Mouse (Mus musculus) thymus, adult 2 months (tissue): ENCODE data around the gene Grik1. TPM values are rescaled to one million over a fixed set of nuclear protein-coding genes. Genes with fewer than 3 reads are reported as not detected.

Source experiments
- DNase-seq: peaks from one replicate; pipeline ENCODE4 v3.0.0; 2021
- H3K27ac ChIP-seq: fragments of 200-500 bp; 2 replicates; pipeline ENCODE4 v1.5.1; 2012; ENCODE audit warnings: low read length, control low read depth; ENCODE audit not compliant: control insufficient read depth, insufficient read depth
- H3K27me3 ChIP-seq: fragments of 200-500 bp; 2 replicates; pipeline ENCODE4 v1.6.1; 2012; ENCODE audit warnings: mild to moderate bottlenecking, low read length, moderate library complexity, mixed read lengths; ENCODE audit not compliant: control insufficient read depth, insufficient read depth
- H3K36me3 ChIP-seq: fragments of 200-500 bp; 2 replicates; pipeline ENCODE4 v1.6.1; 2012; ENCODE audit warnings: mild to moderate bottlenecking, low read length, moderate library complexity; ENCODE audit not compliant: control insufficient read depth, insufficient read depth
- H3K4me1 ChIP-seq: fragments of 200-500 bp; replicated peaks from 2 replicates; pipeline ENCODE4 v1.6.1; 2012; ENCODE audit warnings: low read length; ENCODE audit not compliant: control insufficient read depth, insufficient read depth
- H3K4me3 ChIP-seq: fragments of 200-500 bp; 2 replicates; pipeline ENCODE4 v1.5.1; 2012; ENCODE audit warnings: mild to moderate bottlenecking, low read length, control low read depth, moderate library complexity; ENCODE audit not compliant: control insufficient read depth, insufficient read depth
- CTCF ChIP-seq: fragments of 200-500 bp; IDR thresholded peaks from 2 replicates; pipeline ENCODE4 v1.5.1; 2012; ENCODE audit warnings: mild to moderate bottlenecking, control low read depth, low read length, moderate library complexity, borderline replicate concordance; ENCODE audit not compliant: control insufficient read depth, poor library complexity, insufficient read depth; ENCODE audit errors: extremely low read depth
- POLR2A ChIP-seq: fragments of 200-500 bp; IDR thresholded peaks from 2 replicates; pipeline ENCODE4 v1.6.1; 2012; ENCODE audit warnings: mild to moderate bottlenecking, low read length, control low read depth, moderate library complexity; ENCODE audit not compliant: control insufficient read depth, poor library complexity, insufficient read depth; ENCODE audit errors: extremely low read depth
- WGBS: fragments of 180-500 bp; shearing (Covaris S2); methylation state at CpG from one replicate; pipeline ENCODE4 v1.1.7; 2018; 5-methylcytosine and 5-hydroxymethylcytosine counted together
- polyA plus RNA-seq: library from polyadenylated mRNA; depleted of rRNA; stranded (reverse); fragments of >200 nt; gene quantifications from 2 replicates; pipeline ENCODE4 v1.2.3, GENCODE M21; 2012

Grik1 gene
- polyA plus RNA-seq, 1 experiment: 0.04 TPM

DNA sequence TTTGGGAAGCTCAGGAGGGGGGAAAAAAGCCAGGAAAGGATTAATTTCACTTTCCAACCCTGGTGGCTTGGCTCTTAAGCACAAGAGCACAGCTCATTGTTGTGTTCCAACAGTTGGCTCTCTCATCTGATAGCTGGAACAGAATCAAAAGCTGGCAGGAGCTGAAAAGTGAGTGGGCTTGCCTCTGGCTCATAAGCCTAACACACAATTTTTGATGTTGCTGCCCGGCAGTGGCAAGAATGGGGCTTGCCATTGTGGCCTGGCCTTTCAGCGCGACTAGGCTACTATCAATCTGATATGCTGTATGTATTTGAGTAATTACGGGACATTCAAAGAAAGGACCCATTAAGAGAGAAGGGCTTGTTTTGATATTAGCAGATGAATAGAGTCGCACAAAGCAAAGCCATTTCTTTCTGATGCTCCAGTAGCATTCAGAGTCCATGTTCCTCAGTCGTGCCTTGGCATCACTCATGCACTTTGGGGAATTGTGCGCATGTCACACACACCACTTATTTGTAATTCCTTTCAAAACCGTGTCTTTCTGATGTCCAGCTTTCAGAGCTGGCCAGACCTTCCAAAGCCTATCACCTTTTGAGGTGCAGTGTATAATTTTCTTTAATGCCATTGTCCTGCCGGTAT, 115.9 kb downstream of the Grik1 start:
- 95% methylated on average over 9 of the region's 9 CpGs for WGBS

DNA sequence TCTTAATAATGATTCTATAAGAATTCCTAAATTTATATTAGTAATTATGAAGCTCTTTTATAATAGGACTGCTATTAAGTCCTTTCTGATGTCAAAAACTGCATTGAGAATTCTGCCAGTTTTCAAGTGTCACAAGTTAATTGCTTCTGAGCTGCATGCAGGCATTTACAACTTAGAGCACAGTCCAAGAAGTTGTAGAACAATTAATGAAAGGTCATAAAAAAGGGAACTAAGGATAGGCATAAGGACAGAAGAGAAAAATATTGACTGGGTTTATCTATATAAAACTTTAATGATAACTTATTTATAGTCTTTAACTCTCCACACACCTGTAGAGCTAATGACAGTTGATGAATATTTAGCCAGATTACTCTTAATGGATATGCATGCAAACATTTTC, 123.5 kb downstream of the Grik1 start:
- Histone ChIP-seq H3K4me3 (no peak overlapping the region), H3K27me3 (no peaks in the 10 kb centered on the region), H3K36me3 (no peaks in the 10 kb centered on the region), H3K27ac (no peak overlapping the region), H3K4me1 (no peaks in the 10 kb centered on the region)
- no peak for DNase-seq
- TF ChIP-seq POLR2A (no peak), CTCF (no peak)

More for the DNA sequence above, 115.9 kb downstream of the Grik1 start:
- no peak overlapping the region for H3K27ac ChIP-seq
- H3K4me3 ChIP-seq: no peak overlapping the region
- H3K36me3 ChIP-seq: no peaks in the 10 kb centered on the region
- no peaks in the 10 kb centered on the region for H3K4me1 ChIP-seq
- TF ChIP-seq POLR2A: no peak
- TF ChIP-seq CTCF: no peak
- H3K27me3 ChIP-seq: no peaks in the 10 kb centered on the region
- DNase-seq: no peak

DNA sequence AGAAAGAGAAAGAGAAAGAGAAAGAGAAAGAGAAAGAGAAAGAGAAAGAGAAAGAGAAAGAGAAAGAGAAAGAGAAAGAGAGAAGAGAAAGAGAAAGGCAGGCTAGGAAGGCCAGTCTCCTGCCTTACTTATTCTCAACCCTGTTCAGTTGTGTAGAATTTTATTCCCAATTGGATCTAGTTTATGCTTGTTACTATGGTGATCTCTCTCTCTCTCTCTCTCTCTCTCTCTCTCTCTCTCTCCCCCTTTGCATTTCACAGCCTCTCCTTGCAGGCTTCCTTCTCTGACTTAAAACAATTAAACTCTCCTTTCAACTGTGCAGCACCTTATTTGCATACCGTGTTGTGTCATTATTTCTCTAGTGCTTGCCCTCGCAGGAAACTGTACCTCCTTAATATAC, 147.5 kb downstream of the Grik1 start:
- H3K27me3 ChIP-seq: no peaks in the 10 kb centered on the region
- no peak for DNase-seq
- H3K27ac ChIP-seq: no peak overlapping the region
- TF ChIP-seq POLR2A (no peak), CTCF (no peak)
- no peak overlapping the region for H3K4me3 ChIP-seq
- no peaks in the 10 kb centered on the region for H3K36me3 ChIP-seq
- no peaks in the 10 kb centered on the region for H3K4me1 ChIP-seq
- whole genome bisulfite sequencing: 70% methylated on average over 2 of the region's 2 CpGs

DNA sequence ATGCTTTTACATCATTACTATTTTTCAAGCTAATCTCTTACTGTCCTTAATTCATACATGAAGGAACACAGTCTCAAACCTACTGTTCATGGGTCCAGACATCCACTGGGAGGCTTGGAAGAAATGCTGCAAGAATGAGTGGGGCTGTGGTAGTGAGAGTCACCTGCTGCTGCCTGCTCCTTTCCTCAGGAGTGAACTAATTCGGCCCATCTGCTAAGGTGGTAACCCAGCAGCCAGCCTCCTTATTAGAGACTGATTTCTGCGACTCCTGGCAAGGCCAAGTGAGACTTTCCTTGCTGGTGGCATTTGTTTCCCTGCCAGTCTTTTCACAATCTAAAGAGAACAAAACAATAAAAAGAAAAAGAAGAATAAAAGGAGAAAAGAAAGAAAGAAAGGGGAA, 147.9 kb downstream of the Grik1 start:
- Histone ChIP-seq H3K4me1 (no peaks in the 10 kb centered on the region), H3K36me3 (no peaks in the 10 kb centered on the region), H3K4me3 (no peak overlapping the region), H3K27me3 (no peaks in the 10 kb centered on the region), H3K27ac (no peak overlapping the region)
- WGBS: 74% methylated on average over 2 of the region's 2 CpGs
- TF ChIP-seq POLR2A (no peak), CTCF (no peak)
- no peak for DNase-seq

DNA sequence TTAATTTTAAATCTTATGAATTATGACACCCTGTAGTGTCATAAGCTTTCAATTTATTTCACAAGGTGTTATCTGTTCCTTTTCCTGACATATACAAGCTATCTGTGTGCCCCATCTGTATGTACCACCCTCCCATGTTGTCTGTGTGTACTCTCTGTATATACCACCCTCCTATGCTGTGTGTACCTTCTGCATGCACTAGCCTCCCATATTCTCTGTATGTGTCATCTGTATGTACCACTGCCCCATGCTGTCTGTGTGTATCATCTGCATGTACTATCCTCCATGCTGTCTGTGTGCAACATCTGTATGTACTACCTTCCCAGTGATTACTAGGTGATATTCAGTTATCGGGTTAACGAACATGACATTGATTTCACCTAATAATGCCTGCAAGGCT, 148.5 kb downstream of the Grik1 start:
- H3K4me3 ChIP-seq: no peak overlapping the region
- TF ChIP-seq CTCF: no peak
- no peak for TF ChIP-seq POLR2A
- DNase-seq: no peak

DNA sequence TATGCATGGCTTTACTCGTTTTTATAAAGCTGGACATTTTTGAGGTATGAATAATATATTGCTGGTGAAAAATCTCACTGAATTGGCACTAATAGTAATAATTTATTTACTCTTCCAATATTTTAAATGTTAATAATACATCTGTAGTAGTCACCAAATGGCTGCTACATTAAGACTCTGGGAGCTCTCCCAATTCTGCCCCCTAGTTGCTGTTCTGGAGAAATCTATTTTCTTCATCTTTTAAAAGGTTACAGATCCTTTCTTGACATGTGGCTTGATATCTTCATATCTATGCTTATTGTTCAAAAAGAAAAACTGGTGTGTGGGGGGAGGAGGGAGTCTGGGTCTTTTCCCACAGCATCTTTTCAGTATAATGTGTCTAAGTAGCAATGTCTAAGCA, 151.2 kb downstream of the Grik1 start:
- TF ChIP-seq POLR2A: no peak
- no peak for TF ChIP-seq CTCF
- H3K27me3 ChIP-seq: no peaks in the 10 kb centered on the region
- 45% methylated on average over 1 of the region's 1 CpGs for WGBS
- no peak overlapping the region for H3K27ac ChIP-seq
- H3K36me3 ChIP-seq: no peaks in the 10 kb centered on the region
- DNase-seq: no peak
- H3K4me1 ChIP-seq: no peaks in the 10 kb centered on the region
- H3K4me3 ChIP-seq: no peak overlapping the region

More for the DNA sequence above, 148.5 kb downstream of the Grik1 start:
- H3K4me1 ChIP-seq: no peaks in the 10 kb centered on the region
- no peak overlapping the region for H3K27ac ChIP-seq
- no peaks in the 10 kb centered on the region for H3K27me3 ChIP-seq
- H3K36me3 ChIP-seq: no peaks in the 10 kb centered on the region
- 96% methylated on average over 2 of the region's 2 CpGs for WGBS

DNA sequence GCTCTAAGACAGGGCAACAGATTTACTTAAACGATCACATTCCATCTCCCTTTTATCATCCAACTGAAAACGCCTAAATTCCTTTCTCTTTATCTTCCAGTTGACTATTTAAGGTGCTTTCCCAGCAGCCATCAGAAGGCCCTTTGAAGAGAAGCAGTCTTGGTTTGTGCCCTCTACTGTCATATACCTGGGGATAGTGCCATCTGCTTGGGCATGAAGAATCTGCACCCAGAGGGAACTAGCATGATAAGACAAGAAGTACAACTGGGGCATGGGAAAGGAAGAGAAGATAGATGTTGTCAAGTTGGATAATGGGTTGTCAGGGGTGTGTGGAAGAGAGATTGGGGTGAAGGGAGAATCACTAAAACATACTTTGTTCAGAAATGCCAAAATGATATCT, 157.1 kb downstream of the Grik1 start:
- Histone ChIP-seq H3K4me3 (no peak overlapping the region), H3K27ac (no peak overlapping the region), H3K27me3 (no peaks in the 10 kb centered on the region), H3K36me3 (no peaks in the 10 kb centered on the region), H3K4me1 (no peaks in the 10 kb centered on the region)
- DNase-seq: no peak
- TF ChIP-seq POLR2A: no peak
- TF ChIP-seq CTCF: no peak
- WGBS: 82% methylated on average over 2 of the region's 2 CpGs
